Mouse (Mus musculus) embryonic facial prominence, embryonic 15.5 days (tissue): ENCODE results near the gene Tmprss11b. TPM values are rescaled to one million over a fixed set of nuclear protein-coding genes. Genes with fewer than 3 reads are reported as not detected.

Experiments used
- polyA plus RNA-seq: library from polyadenylated mRNA; unstranded; fragments of >200 nt; fragmentation: Nextera tagmentation; extraction: Ambion mirVana; gene quantifications from 2 replicates; pipeline ENCODE4 v1.2.1, GENCODE M21; 2015

The Tmprss11b gene
- polyA plus RNA-seq, 1 experiment from 2014 or later, result 3.0 TPM

Other genes with a start within 250 kb of the Tmprss11b start
- 4.0 and 4.5 TPM in 2 replicates for gene Tmprss11a, start 207.4 kb downstream of the Tmprss11b start, polyA plus RNA-seq
- 0.97 and 1.2 TPM in 2 replicates for gene Tmprss11g, start 157.8 kb downstream of the Tmprss11b start, polyA plus RNA-seq
- 1.5 and 1.7 TPM in 2 replicates for gene Tmprss11f, start 43.9 kb downstream of the Tmprss11b start, polyA plus RNA-seq
- 0.77 and 1.0 TPM in 2 replicates for gene Tmprss11e, start 69.5 kb upstream of the Tmprss11b start, polyA plus RNA-seq
- gene Ythdc1, start 127.9 kb upstream of the Tmprss11b start, polyA plus RNA-seq, result 40.7 and 40.8 TPM in 2 replicates
- gene Ugt2b34, start 230.6 kb upstream of the Tmprss11b start, polyA plus RNA-seq, result 0.11 TPM in 1 of 2 replicates, not detected in the other